Mouse (Mus musculus): ENCODE results near the gene Map3k9. TPM values are rescaled to one million over a fixed set of nuclear protein-coding genes. Genes with fewer than 3 reads are reported as not detected.

Map3k9 gene
- polyA plus RNA-seq, 1 experiment from 2014 or later = 1.7 TPM

DNA sequence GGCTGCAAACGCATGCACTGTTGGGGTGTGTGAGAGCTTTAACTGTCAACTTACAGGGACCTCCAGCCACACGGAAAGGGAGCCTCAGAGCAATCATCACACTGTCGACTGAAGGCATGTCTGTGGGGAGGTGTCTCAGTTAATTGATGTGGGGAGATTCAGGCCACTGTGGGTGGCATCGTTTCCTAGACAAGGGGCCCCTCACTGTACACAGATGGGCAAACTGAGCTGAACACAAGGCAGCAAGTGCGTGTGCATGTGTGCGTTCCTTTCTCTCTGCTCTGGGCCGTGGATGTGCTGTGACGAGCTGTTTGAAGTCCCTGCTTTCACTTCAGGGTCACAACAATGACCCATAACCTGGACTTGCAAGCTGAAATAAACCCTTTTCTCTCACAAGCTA, 29.4 kb upstream of the Map3k9 start:
- Histone ChIP-seq H3K9ac (ENCODE audit: low read length) (no peak overlapping the region), H3K4me1 (ENCODE audit: control insufficient read depth, insufficient read depth, low read length) (peaks cover 6% of the 10 kb centered on the region; the same call in 1 of the 2 replicates), H3K27me3 (ENCODE audit: control insufficient read depth, insufficient read depth, low read length) (no peaks in the 10 kb centered on the region), H3K36me3 (ENCODE audit: control insufficient read depth, insufficient read depth, low read length) (no peaks in the 10 kb centered on the region), H3K4me3 (replicated peaks; ENCODE audit: low read length) (no peak overlapping the region), H3K27ac (ENCODE audit: low read length) (no peak overlapping the region), H3K4me2 (ENCODE audit: low read depth, low read length) (no peak overlapping the region), H3K9me3 (replicated peaks; ENCODE audit: control insufficient read depth, low read length) (no peaks in the 10 kb centered on the region)
- ATAC-seq (ENCODE audit: insufficient read depth, low FRiP score) = no peak
- 40% methylated on average over 8 of the region's 8 CpGs for WGBS

DNA sequence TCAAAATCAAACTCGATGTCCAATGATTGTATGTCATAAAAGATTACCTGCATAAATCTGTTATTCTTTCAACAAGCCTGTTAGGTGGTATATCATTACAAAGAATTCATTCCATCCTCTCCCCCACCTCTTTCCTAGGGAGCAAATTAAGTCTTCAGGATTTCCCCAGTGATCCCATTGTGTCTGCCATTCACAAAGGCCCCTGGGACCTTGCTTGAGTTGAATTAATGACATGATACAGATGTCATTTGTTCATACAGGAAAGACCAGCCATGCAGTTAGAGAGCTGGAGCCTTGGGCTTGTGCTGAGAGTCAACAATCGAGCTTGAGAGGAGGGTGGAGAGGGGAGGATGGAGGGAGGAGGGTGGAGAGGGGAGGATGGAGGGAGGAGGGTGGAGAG, 27.6 kb upstream of the Map3k9 start:
- Histone ChIP-seq H3K4me3 (replicated peaks; ENCODE audit: low read length) (no peak overlapping the region), H3K27ac (ENCODE audit: low read length) (no peak overlapping the region), H3K9me3 (replicated peaks; ENCODE audit: control insufficient read depth, low read length) (no peaks in the 10 kb centered on the region), H3K4me2 (ENCODE audit: low read depth, low read length) (no peak overlapping the region), H3K9ac (ENCODE audit: low read length) (no peak overlapping the region), H3K27me3 (ENCODE audit: control insufficient read depth, insufficient read depth, low read length) (no peaks in the 10 kb centered on the region), H3K36me3 (ENCODE audit: control insufficient read depth, insufficient read depth, low read length) (no peaks in the 10 kb centered on the region), H3K4me1 (ENCODE audit: control insufficient read depth, insufficient read depth, low read length) (peaks cover 6% of the 10 kb centered on the region; the same call in 1 of the 2 replicates)
- WGBS = 59% methylated on average over 2 of the region's 2 CpGs
- ATAC-seq (ENCODE audit: insufficient read depth, low FRiP score) = no peak

DNA sequence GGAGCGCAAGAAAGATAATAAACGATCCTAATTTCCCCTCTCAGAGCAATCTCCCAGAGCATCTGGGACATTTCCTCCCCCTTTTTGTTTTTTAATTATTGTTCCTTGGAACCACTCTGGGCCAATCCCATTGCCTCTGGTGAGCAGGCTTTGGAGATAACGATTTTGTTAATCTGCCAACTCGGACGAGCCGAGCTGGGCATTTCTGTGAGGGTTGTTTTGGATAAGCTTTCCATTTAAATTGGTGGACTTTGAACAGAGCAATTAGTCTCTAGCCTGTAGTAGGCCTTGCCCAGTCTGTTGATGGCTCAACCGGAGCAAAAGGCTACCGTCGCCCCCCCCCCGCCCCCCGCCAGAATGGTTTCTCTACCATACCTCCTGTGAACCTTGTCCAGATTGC, 27.0 kb upstream of the Map3k9 start:
- H3K27me3 ChIP-seq (ENCODE audit: control insufficient read depth, insufficient read depth, low read length) = no peaks in the 10 kb centered on the region
- H3K4me1 ChIP-seq (ENCODE audit: control insufficient read depth, insufficient read depth, low read length) = peaks cover 6% of the 10 kb centered on the region; the same call in 1 of the 2 replicates
- no peaks in the 10 kb centered on the region for H3K36me3 ChIP-seq (ENCODE audit: control insufficient read depth, insufficient read depth, low read length)
- no peak overlapping the region for H3K9ac ChIP-seq (ENCODE audit: low read length)
- WGBS = 28% methylated on average over 11 of the region's 11 CpGs
- peak overlapping the region; percentile 64 for H3K4me2 ChIP-seq (ENCODE audit: low read depth, low read length)
- H3K9me3 ChIP-seq (replicated peaks; ENCODE audit: control insufficient read depth, low read length) = no peaks in the 10 kb centered on the region
- H3K4me3 ChIP-seq (replicated peaks; ENCODE audit: low read length) = 0 out of 2 replicates have a peak overlapping the region, but pooled peaks have one; percentile 43
- no peak for ATAC-seq (ENCODE audit: insufficient read depth, low FRiP score)
- no peak overlapping the region for H3K27ac ChIP-seq (ENCODE audit: low read length)

DNA sequence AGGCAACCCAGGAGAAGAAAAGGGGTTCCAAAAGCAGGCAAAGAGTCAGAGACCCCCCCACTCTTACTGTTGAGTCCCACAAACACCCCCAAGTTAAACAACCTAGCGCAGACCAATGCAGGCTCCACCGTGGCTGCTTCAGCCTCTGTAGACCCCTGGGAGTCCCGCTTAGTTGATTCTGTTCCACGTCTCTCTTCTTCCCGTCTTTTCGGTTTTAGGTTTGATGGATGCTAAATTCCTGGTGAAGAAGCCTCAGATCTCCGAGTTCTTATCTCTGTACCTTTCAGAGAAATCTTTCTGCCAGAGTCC, 26.5 kb upstream of the Map3k9 start:
- Histone ChIP-seq H3K27me3 (ENCODE audit: control insufficient read depth, insufficient read depth, low read length) (no peaks in the 10 kb centered on the region), H3K4me1 (ENCODE audit: control insufficient read depth, insufficient read depth, low read length) (peaks cover 6% of the 10 kb centered on the region; the same call in 1 of the 2 replicates), H3K4me2 (ENCODE audit: low read depth, low read length) (peak overlapping the region; percentile 64), H3K9me3 (replicated peaks; ENCODE audit: control insufficient read depth, low read length) (no peaks in the 10 kb centered on the region), H3K36me3 (ENCODE audit: control insufficient read depth, insufficient read depth, low read length) (no peaks in the 10 kb centered on the region), H3K9ac (ENCODE audit: low read length) (peak overlapping the region; percentile 49), H3K4me3 (replicated peaks; ENCODE audit: low read length) (peak overlapping the region; percentile 43), H3K27ac (ENCODE audit: low read length) (no peak overlapping the region)
- no peak for ATAC-seq (ENCODE audit: insufficient read depth, low FRiP score)
- WGBS = 2% methylated on average over 7 of the region's 7 CpGs

DNA sequence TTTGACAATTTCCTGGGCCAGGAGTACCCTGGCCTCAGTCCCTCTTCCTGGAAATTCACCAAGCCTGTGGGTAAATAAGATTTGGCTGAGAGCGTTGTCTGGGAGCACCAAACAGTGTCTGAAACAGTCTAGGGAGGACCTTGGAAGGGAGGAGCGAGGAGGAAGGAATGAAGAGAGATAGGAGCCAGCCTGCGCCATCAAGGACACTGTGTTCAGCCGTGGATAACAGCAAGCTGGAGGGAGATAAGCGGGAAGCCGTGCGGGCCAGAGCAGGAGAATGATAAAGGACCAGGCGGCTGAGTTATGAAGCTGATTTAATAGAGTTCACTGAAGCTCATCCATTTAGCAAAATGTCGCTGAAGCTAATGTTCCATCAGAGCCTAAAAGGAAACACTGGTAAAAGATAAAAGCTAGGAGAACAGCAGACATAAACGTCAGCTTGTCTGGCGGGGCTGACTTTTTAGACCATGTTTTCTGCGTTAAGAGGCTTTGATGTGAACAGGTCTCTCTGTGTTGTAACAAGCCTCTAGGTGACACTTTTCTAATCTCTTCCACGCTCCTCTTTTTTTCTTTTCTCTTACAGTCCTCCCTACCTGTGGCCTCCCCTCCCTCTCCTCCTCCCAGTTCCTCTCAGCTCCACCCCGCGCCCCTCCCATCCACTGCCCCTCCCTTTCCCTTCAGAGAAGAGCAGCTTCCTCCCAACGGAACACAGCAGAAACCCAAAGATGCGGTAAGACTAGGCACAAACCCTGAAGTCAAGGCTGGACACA, 26.0 kb upstream of the Map3k9 start:
- Histone ChIP-seq H3K27me3 (ENCODE audit: control insufficient read depth, insufficient read depth, low read length) (no peaks in the 10 kb centered on the region), H3K9me3 (replicated peaks; ENCODE audit: control insufficient read depth, low read length) (no peaks in the 10 kb centered on the region), H3K36me3 (ENCODE audit: control insufficient read depth, insufficient read depth, low read length) (no peaks in the 10 kb centered on the region), H3K4me3 (replicated peaks; ENCODE audit: low read length) (peak overlapping the region; percentile 43), H3K4me2 (ENCODE audit: low read depth, low read length) (peak overlapping the region; percentile 64), H3K9ac (ENCODE audit: low read length) (peak overlapping the region; percentile 49), H3K27ac (ENCODE audit: low read length) (no peak overlapping the region), H3K4me1 (ENCODE audit: control insufficient read depth, insufficient read depth, low read length) (peaks cover 6% of the 10 kb centered on the region; the same call in 1 of the 2 replicates)
- 10% methylated on average over 15 of the region's 17 CpGs for WGBS
- ATAC-seq (ENCODE audit: insufficient read depth, low FRiP score) = peak; percentile 41; the same call in 1 of the 2 replicates

DNA sequence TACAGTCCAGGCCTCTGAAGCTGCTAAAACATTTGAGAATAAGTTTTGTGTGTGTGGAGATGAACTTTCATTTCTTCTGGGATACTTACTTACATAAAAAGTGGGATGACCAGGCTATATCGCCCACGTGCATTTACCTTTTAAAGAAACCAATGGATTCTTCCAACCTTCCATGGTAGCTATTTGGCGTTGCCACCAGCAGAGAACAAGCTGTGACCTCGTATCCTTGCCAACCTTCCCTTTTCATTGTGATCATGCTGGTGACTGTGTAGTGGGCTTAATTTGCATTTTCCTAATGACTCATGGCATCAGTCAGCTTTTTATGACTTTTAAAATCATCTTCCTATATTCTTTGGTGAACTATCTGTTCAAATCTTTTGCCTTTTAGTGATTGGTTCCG, 25.1 kb upstream of the Map3k9 start:
- H3K27ac ChIP-seq (ENCODE audit: low read length) = no peak overlapping the region
- 94% methylated on average over 5 of the region's 5 CpGs for WGBS
- H3K27me3 ChIP-seq (ENCODE audit: control insufficient read depth, insufficient read depth, low read length) = no peaks in the 10 kb centered on the region

DNA sequence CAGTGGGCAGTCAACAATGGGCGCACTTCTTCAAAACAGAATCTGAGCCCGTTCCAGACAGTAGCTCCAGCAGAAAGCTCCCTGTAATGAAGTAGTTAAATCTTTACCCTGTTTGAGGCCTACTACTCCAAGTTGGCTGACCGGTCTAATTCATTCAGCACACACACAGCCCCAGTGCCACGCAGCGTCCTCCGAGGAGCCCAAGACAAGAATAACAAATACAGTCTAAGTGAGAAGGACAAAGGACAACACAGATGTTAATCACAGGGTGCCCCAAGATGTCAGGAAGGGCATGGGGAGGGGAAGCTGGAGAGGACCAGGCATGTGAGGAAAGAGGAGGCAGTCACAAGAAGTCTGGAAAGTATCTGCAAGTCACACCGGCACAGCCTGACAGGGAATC, 22.8 kb upstream of the Map3k9 start:
- H3K36me3 ChIP-seq (ENCODE audit: control insufficient read depth, insufficient read depth, low read length) = no peaks in the 10 kb centered on the region
- ATAC-seq (ENCODE audit: insufficient read depth, low FRiP score) = no peak
- H3K4me2 ChIP-seq (ENCODE audit: low read depth, low read length) = no peak overlapping the region
- H3K4me1 ChIP-seq (ENCODE audit: control insufficient read depth, insufficient read depth, low read length) = peaks cover 6% of the 10 kb centered on the region; the same call in 1 of the 2 replicates
- H3K27ac ChIP-seq (ENCODE audit: low read length) = no peak overlapping the region
- H3K4me3 ChIP-seq (replicated peaks; ENCODE audit: low read length) = no peak overlapping the region
- no peaks in the 10 kb centered on the region for H3K9me3 ChIP-seq (replicated peaks; ENCODE audit: control insufficient read depth, low read length)
- no peaks in the 10 kb centered on the region for H3K27me3 ChIP-seq (ENCODE audit: control insufficient read depth, insufficient read depth, low read length)
- H3K9ac ChIP-seq (ENCODE audit: low read length) = no peak overlapping the region
- WGBS = 40% methylated on average over 7 of the region's 7 CpGs

More for the DNA sequence above, 25.1 kb upstream of the Map3k9 start:
- ATAC-seq (ENCODE audit: insufficient read depth, low FRiP score) = no peak
- no peak overlapping the region for H3K9ac ChIP-seq (ENCODE audit: low read length)
- H3K4me1 ChIP-seq (ENCODE audit: control insufficient read depth, insufficient read depth, low read length) = peaks cover 6% of the 10 kb centered on the region; the same call in 1 of the 2 replicates
- no peak overlapping the region for H3K4me3 ChIP-seq (replicated peaks; ENCODE audit: low read length)
- no peaks in the 10 kb centered on the region for H3K9me3 ChIP-seq (replicated peaks; ENCODE audit: control insufficient read depth, low read length)
- H3K36me3 ChIP-seq (ENCODE audit: control insufficient read depth, insufficient read depth, low read length) = no peaks in the 10 kb centered on the region
- no peak overlapping the region for H3K4me2 ChIP-seq (ENCODE audit: low read depth, low read length)

DNA sequence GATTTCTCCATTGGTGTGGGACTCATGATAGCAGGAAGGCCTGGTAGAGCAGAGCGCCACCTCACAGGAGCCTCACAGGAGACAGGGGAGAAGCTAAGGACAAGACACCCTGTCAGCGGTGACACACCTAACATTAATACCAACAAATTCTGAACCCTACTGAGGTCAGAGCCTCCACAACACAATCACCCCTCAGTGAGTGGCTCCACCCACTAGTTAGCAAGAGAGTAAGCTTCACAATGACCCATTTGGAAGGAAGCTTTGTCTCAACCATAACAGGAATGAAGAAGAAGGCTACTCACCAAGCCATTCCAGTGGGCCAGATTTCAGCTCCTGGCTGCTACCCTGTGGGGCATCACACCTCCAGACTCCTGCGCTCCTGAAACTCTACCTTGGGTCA, 22.0 kb upstream of the Map3k9 start:
- WGBS = 96% methylated on average over 3 of the region's 3 CpGs
- Histone ChIP-seq H3K27me3 (ENCODE audit: control insufficient read depth, insufficient read depth, low read length) (no peaks in the 10 kb centered on the region), H3K9me3 (replicated peaks; ENCODE audit: control insufficient read depth, low read length) (no peaks in the 10 kb centered on the region), H3K4me3 (replicated peaks; ENCODE audit: low read length) (no peak overlapping the region), H3K36me3 (ENCODE audit: control insufficient read depth, insufficient read depth, low read length) (no peaks in the 10 kb centered on the region), H3K27ac (ENCODE audit: low read length) (no peak overlapping the region), H3K4me2 (ENCODE audit: low read depth, low read length) (no peak overlapping the region), H3K4me1 (ENCODE audit: control insufficient read depth, insufficient read depth, low read length) (peaks cover 6% of the 10 kb centered on the region; the same call in 1 of the 2 replicates), H3K9ac (ENCODE audit: low read length) (no peak overlapping the region)
- no peak for ATAC-seq (ENCODE audit: insufficient read depth, low FRiP score)

DNA sequence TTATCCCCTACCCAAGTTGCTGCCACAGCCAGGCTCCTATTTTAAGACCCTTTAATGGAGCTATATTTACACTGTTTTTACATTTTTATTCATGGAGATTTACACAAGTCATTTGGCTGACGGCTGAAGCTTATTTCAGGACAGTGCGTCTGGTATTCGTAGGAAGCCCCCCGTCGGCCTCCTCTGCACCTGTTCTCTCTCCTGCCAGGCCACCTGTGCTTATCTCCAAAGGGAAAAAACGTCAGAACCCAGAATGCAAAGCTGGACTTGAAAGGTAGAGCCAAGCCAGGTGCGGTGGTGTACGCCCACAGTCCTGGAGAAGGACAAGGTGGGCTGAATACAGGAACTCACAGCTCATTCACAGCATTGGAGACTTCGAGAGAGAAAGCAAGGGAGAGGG, 20.2 kb upstream of the Map3k9 start:
- no peak overlapping the region for H3K4me3 ChIP-seq (replicated peaks; ENCODE audit: low read length)
- ATAC-seq (ENCODE audit: insufficient read depth, low FRiP score) = no peak
- no peak overlapping the region for H3K4me2 ChIP-seq (ENCODE audit: low read depth, low read length)
- no peak overlapping the region for H3K9ac ChIP-seq (ENCODE audit: low read length)
- WGBS = 57% methylated on average over 9 of the region's 9 CpGs
- no peak overlapping the region for H3K27ac ChIP-seq (ENCODE audit: low read length)
- H3K27me3 ChIP-seq (ENCODE audit: control insufficient read depth, insufficient read depth, low read length) = no peaks in the 10 kb centered on the region
- no peaks in the 10 kb centered on the region for H3K4me1 ChIP-seq (ENCODE audit: control insufficient read depth, insufficient read depth, low read length)
- H3K36me3 ChIP-seq (ENCODE audit: control insufficient read depth, insufficient read depth, low read length) = no peaks in the 10 kb centered on the region
- H3K9me3 ChIP-seq (replicated peaks; ENCODE audit: control insufficient read depth, low read length) = no peaks in the 10 kb centered on the region

Measured in stomach, embryonic 16.5 days (tissue).